Mouse (Mus musculus) T-helper 17 cell (primary cell): ENCODE measurements around the gene Pak6.

Experiments
- in situ Hi-C, 2 experiments: fragments of 300-600 bp; cut with MboI, MseI; formaldehyde crosslinking; loops; 1 replicate in 1 of 2; 2 replicates in 1 of 2; pipeline ENCODE4 v1.15.1; 2025; ENCODE audit warnings: high pct_unique_total_duplicates in 2 of 2

Pak6 gene

GRCm38 (mm10) chr2:118664975-118665516, 1.9 kb downstream of the Pak6 start:
- in situ Hi-C loops: no loop called here

- in situ Hi-C loops: no loop called here
These were observed 2.5 kb downstream of the Pak6 start for GRCm38 (mm10) chr2:118665616-118666015.

GRCm38 (mm10) chr2:118667181-118667580, 4.1 kb downstream of the Pak6 start:
- in situ Hi-C loops: no loop called here

GRCm38 (mm10) chr2:118669245-118669644, 6.1 kb downstream of the Pak6 start:
- in situ Hi-C loops: no loop called here

GRCm38 (mm10) chr2:118669785-118670184, 6.7 kb downstream of the Pak6 start:
- in situ Hi-C loops: no loop called here

- in situ Hi-C loops: no loop called here
These were observed 8.6 kb downstream of the Pak6 start for GRCm38 (mm10) chr2:118671728-118672127.

- in situ Hi-C loops: no loop called here
These were observed 10.8 kb downstream of the Pak6 start for GRCm38 (mm10) chr2:118673686-118674465.

- in situ Hi-C loops: no loop called here
These were observed 11.4 kb downstream of the Pak6 start for GRCm38 (mm10) chr2:118674500-118674899.

GRCm38 (mm10) chr2:118676839-118677741, 14.0 kb downstream of the Pak6 start:
- in situ Hi-C loops: no loop called here

GRCm38 (mm10) chr2:118677817-118678216, 14.7 kb downstream of the Pak6 start:
- in situ Hi-C loops: no loop called here

GRCm38 (mm10) chr2:118679577-118679976, 16.5 kb downstream of the Pak6 start:
- in situ Hi-C loops: no loop called here

- in situ Hi-C loops: loop anchor here in 1 of 2 experiments (10.0 kb wide), 1 partner anchor 1614 kb away; no protein-coding TSS in a partner anchor
These were observed 17.8 kb downstream of the Pak6 start for GRCm38 (mm10) chr2:118680926-118681325.

GRCm38 (mm10) chr2:118682544-118683260, 19.6 kb downstream of the Pak6 start:
- in situ Hi-C loops: loop anchor here in 1 of 2 experiments (10.0 kb wide), 1 partner anchor 1612 kb away; no protein-coding TSS in a partner anchor

GRCm38 (mm10) chr2:118685088-118685487, 22.0 kb downstream of the Pak6 start:
- in situ Hi-C loops: loop anchor here (5.0 to 10.0 kb wide), 2 partner anchors 48 to 1610 kb away; no protein-coding TSS in a partner anchor

- in situ Hi-C loops: loop anchor here (5.0 to 10.0 kb wide), 2 partner anchors 49 to 1608 kb away; no protein-coding TSS in a partner anchor
These were observed 23.6 kb downstream of the Pak6 start for GRCm38 (mm10) chr2:118686693-118687092.

GRCm38 (mm10) chr2:118687791-118688190, 24.7 kb downstream of the Pak6 start:
- in situ Hi-C loops: loop anchor here (5.0 to 10.0 kb wide), 2 partner anchors 50 to 1607 kb away; no protein-coding TSS in a partner anchor

GRCm38 (mm10) chr2:118689875-118690274, 26.8 kb downstream of the Pak6 start:
- in situ Hi-C loops: loop anchor here (5.0 to 10.0 kb wide), 2 partner anchors 53 to 1605 kb away; no protein-coding TSS in a partner anchor

- in situ Hi-C loops: loop anchor here in 1 of 2 experiments (5.0 kb wide), 1 partner anchor 56 kb away; no protein-coding TSS in a partner anchor
These were observed 30.4 kb downstream of the Pak6 start for GRCm38 (mm10) chr2:118693370-118693966.

GRCm38 (mm10) chr2:118695677-118696232, 32.7 kb downstream of the Pak6 start:
- in situ Hi-C loops: no loop called here
